Mouse (Mus musculus): ENCODE results near the gene Rab44. TPM values are rescaled to one million over a fixed set of nuclear protein-coding genes. Genes with fewer than 3 reads are reported as not detected.
"Not testable (repeated sequence)": the region's sequence is repeated elsewhere in the genome, so short reads cannot be mapped to it uniquely, and the experiment has no call there.

The Rab44 gene
- polyA plus RNA-seq, 1 experiment: not detected

DNA sequence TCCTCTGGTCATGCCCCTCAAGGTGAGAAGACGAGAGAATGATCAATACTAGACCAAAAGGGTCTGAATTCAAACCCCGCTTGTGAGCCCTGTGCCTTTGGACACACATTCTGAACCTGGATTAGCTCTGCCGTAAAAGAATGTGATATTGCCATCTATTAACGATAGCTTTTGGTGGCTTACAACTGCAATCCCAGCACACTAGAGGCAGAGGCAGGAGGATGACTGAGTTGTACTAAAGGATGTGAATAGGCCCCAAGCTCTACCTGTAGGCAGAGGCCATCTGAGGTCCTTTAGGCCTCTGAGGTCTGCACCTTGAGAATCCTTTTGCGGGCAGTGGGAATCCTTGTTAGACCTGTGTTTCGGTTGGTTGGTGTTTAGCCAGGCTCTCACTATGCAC lies 17.7 kb upstream of the Rab44 start:
- Histone ChIP-seq H3K4me1 (ENCODE audit: control insufficient read depth, insufficient read depth, low read length) (no peaks in the 10 kb centered on the region), H3K27ac (ENCODE audit: insufficient read depth, low read length) (no peak overlapping the region), H3K4me3 (ENCODE audit: insufficient read depth, low read length) (peak overlapping the region; percentile 93)
- TF ChIP-seq POLR2A (IDR thresholded peaks at IDR 0.05; ENCODE audit: low read depth, low read length) (peak; percentile 49; the same call in 1 of the 2 replicates), CTCF (IDR thresholded peaks at IDR 0.05; ENCODE audit: borderline replicate concordance, insufficient read depth, low read length) (no peak)

DNA sequence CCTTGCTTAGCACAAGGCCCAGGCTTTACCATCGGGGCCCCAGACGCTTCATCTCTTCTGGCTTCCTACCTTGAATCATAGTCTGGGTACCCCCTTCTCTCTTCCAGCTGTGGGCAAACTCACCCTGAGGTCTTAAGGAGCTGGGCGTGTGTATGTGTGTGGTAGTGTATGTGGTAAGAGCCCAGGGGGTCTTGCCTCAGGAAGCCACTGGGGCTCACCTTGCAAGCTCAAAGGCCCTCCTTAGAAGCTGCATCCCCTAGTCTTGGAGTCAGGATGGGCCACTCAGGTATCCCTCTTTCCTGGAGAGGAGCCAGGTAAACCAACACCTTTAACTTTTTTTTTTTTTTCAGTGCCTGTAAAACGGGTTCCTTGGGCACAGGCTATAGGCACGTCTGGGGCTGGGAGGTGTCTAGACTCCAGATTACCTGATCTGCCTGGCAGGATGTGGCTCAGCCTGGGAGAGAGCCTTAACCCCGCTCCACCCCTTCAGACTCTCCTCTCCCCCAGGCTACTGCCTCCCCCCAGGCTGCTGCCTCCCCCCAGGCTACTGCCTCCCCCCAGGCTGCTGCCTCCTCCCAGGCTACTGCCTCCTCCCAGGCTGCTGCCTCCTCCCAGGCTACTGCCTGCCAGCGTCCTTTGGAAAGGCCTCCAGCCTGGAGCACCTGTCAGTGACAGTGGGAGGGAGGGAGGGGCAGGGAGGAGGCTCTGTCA lies 16.9 kb upstream of the Rab44 start:
- Histone ChIP-seq H3K27ac (ENCODE audit: insufficient read depth, low read length) (no peak overlapping the region), H3K4me1 (ENCODE audit: control insufficient read depth, insufficient read depth, low read length) (no peaks in the 10 kb centered on the region), H3K4me3 (ENCODE audit: insufficient read depth, low read length) (peak overlapping the region; percentile 93)
- TF ChIP-seq CTCF (IDR thresholded peaks at IDR 0.05; ENCODE audit: borderline replicate concordance, insufficient read depth, low read length) (no peak), POLR2A (IDR thresholded peaks at IDR 0.05; ENCODE audit: low read depth, low read length) (0 out of 2 replicates have a peak, but pooled peaks have one; percentile 20)

DNA sequence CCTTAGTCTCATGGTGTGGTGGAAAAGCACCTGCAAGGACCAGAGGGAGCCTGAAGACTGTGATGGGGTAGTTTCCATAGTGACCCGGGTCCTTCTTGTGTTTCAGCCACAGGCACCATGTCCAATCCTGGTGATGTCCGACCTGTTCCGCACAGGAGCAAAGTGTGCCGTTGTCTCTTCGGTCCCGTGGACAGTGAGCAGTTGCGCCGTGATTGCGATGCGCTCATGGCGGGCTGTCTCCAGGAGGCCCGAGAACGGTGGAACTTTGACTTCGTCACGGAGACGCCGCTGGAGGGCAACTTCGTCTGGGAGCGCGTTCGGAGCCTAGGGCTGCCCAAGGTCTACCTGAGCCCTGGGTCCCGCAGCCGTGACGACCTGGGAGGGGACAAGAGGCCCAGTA lies 15.7 kb upstream of the Rab44 start:
- H3K27ac ChIP-seq (ENCODE audit: insufficient read depth, low read length): no peak overlapping the region
- H3K4me1 ChIP-seq (ENCODE audit: control insufficient read depth, insufficient read depth, low read length): no peaks in the 10 kb centered on the region
- H3K4me3 ChIP-seq (ENCODE audit: insufficient read depth, low read length): no peak overlapping the region
- TF ChIP-seq CTCF (IDR thresholded peaks at IDR 0.05; ENCODE audit: borderline replicate concordance, insufficient read depth, low read length) (no peak), POLR2A (IDR thresholded peaks at IDR 0.05; ENCODE audit: low read depth, low read length) (0 out of 2 replicates have a peak, but pooled peaks have one; percentile 11)

DNA sequence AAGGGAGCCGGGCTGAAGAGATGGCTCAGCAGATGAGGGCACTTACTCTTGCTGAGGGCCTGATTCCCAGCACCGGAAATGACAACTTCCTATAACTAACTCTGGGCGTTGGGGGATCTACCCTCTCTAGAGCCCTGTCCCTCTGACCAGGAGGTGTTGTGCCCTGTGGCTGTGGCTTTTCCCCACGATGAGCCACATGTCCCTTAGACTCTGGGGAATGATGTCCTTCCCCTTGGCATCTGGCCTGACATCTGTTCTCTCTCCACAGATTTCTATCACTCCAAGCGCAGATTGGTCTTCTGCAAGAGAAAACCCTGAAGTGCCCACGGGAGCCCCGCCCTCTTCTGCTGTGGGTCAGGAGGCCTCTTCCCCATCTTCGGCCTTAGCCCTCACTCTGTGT lies 14.9 kb upstream of the Rab44 start:
- no peak for TF ChIP-seq CTCF (IDR thresholded peaks at IDR 0.05; ENCODE audit: borderline replicate concordance, insufficient read depth, low read length)
- 0 out of 2 replicates have a peak, but pooled peaks have one; percentile 7 for TF ChIP-seq POLR2A (IDR thresholded peaks at IDR 0.05; ENCODE audit: low read depth, low read length)
- no peak overlapping the region for H3K27ac ChIP-seq (ENCODE audit: insufficient read depth, low read length)
- no peak overlapping the region for H3K4me3 ChIP-seq (ENCODE audit: insufficient read depth, low read length)
- H3K4me1 ChIP-seq (ENCODE audit: control insufficient read depth, insufficient read depth, low read length): no peaks in the 10 kb centered on the region

DNA sequence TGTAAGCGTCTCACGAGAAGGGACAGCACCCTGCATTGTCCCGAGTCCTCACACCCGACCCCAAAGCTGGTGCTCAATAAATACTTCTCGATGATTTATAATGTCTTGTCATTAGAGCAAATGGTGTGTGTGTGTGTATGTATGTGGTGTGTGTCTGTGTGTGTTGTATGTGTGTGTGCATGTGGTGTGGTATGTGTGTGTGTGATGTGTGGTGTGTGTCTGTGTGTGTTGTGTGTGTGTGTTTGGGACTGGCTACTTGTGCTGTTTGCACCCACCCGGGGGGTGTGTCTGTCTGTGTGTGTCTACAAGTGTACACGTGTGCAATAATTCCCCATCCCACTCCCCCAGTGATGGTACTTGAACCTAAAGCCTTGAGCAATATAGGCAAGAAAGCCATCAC lies 13.3 kb upstream of the Rab44 start:
- Histone ChIP-seq H3K27ac (ENCODE audit: insufficient read depth, low read length) (no peak overlapping the region), H3K4me3 (ENCODE audit: insufficient read depth, low read length) (no peak overlapping the region), H3K4me1 (ENCODE audit: control insufficient read depth, insufficient read depth, low read length) (no peaks in the 10 kb centered on the region)
- TF ChIP-seq CTCF (IDR thresholded peaks at IDR 0.05; ENCODE audit: borderline replicate concordance, insufficient read depth, low read length) (no peak), POLR2A (IDR thresholded peaks at IDR 0.05; ENCODE audit: low read depth, low read length) (no peak; the same call in 1 of the 2 replicates)

DNA sequence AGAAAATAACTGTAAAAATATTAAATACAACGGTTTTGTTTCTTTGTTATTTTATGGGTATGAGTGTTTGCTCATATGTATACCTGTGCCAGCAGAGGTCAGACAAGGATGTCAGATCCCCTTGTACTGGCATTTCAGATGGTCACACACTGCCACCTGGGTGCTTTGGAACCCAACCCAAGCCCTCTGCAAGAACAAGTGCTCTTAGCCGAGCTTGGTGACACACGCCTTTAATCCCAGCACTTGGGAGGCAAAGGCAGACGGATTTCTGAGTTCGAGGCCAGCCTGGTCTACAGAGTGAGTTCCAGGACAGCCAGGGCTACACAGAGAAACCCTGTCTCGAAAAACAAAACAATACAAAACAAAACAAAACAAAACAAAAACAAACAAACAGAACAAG lies 3.6 kb upstream of the Rab44 start:
- H3K4me1 ChIP-seq (ENCODE audit: control insufficient read depth, insufficient read depth, low read length); H3K27ac ChIP-seq (ENCODE audit: insufficient read depth, low read length); H3K4me3 ChIP-seq (ENCODE audit: insufficient read depth, low read length): not testable (repeated sequence)

DNA sequence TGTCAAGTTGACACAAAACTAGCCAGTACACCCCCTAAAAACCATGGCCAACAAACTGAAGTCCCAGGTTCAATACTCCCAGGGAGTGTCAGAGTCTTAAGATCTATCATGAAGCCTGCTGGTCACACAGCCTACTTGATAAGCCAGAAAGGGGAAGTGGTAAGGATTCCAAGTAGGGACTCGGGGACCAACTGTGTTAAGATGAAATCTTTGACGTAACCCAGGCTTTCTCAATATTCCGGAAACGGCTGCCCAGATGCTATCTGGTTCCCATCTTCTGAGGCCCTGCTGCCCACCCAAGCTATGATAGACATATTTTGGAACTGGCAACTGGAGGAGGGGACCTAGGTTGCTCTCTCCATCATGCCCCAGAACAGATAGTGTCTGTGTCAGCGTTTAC lies 2.6 kb upstream of the Rab44 start:
- Histone ChIP-seq H3K4me3 (ENCODE audit: insufficient read depth, low read length) (no peak overlapping the region), H3K4me1 (ENCODE audit: control insufficient read depth, insufficient read depth, low read length) (no peaks in the 10 kb centered on the region), H3K27ac (ENCODE audit: insufficient read depth, low read length) (no peak overlapping the region)
- TF ChIP-seq POLR2A (IDR thresholded peaks at IDR 0.05; ENCODE audit: low read depth, low read length): no peak
- TF ChIP-seq CTCF (IDR thresholded peaks at IDR 0.05; ENCODE audit: borderline replicate concordance, insufficient read depth, low read length): no peak

DNA sequence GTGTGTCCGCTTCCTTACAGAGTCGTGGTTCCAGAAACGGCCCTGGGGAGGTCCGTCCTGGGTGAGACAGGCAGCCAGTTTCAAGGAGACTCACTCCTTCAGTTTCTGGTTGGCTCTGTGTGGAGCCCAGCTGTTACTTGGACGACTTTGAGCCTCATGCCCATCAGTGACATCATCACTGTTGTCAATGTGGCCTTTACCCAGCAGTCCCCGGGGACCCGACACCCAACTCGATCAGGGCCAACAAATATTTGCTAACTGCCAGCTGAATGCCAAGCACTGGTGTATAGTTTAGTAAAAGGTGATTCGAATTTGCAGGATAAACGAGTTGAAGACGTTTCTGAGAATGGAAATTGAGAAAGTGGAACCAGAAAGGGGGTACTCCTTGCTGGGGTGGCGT lies 2.1 kb downstream of the Rab44 start:
- no peak for TF ChIP-seq POLR2A (IDR thresholded peaks at IDR 0.05; ENCODE audit: low read depth, low read length)
- TF ChIP-seq CTCF (IDR thresholded peaks at IDR 0.05; ENCODE audit: borderline replicate concordance, insufficient read depth, low read length): no peak
- Histone ChIP-seq H3K4me3 (ENCODE audit: insufficient read depth, low read length) (no peak overlapping the region), H3K27ac (ENCODE audit: insufficient read depth, low read length) (no peak overlapping the region), H3K4me1 (ENCODE audit: control insufficient read depth, insufficient read depth, low read length) (no peaks in the 10 kb centered on the region)

DNA sequence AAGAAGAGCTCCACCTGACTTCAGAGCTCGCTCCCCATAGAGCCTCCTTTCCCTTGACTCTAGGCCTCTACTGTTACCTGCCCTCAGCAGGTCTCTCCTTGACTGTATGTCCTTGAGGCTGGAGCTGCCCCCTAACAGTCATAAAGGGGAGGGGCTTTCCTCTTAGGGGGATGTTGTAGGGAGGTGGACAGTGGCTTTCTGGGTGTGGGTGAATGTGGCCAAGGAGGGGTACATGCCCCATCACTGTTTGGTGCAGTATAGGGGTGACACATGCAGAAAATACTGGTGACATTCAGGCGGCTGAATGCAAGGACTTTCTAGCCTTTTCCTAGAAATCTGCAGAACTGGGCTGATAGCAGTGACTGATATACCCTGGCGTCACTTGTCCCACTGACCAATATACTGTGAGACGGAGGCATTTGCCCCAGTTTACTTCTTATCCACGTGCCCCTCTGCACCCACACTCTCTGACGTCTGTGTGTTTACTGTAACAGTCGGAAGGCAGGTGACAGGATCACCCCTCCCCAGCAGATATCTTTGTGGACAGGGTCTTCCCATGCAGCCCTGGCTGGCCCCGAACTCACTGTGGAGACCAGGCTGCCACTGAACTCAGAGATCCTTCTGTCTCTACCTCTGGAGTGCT lies 3.2 kb downstream of the Rab44 start:
- no peak for TF ChIP-seq CTCF (IDR thresholded peaks at IDR 0.05; ENCODE audit: borderline replicate concordance, insufficient read depth, low read length)
- no peak for TF ChIP-seq POLR2A (IDR thresholded peaks at IDR 0.05; ENCODE audit: low read depth, low read length)
- Histone ChIP-seq H3K4me1 (ENCODE audit: control insufficient read depth, insufficient read depth, low read length) (no peaks in the 10 kb centered on the region), H3K4me3 (ENCODE audit: insufficient read depth, low read length) (no peak overlapping the region), H3K27ac (ENCODE audit: insufficient read depth, low read length) (no peak overlapping the region)

DNA sequence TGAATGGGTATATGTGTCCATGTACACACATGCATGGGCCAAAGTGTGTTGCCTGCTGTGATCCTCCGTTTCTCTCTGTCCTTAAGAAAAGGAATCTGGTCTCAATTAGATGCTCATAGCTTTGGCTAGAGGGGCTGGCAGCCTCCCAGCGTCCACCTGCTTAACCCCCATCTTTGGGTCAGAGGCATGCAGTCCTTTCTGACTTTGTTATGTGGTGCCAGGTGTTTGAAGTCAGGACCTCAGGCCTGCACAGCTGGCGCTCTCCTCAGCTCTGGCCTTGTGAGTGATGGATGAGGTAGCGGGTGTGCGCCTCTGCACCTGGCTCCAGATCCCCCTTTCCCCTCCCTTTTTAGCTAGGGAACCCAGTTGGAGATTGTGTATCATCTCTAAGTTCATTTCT lies 4.1 kb downstream of the Rab44 start:
- TF ChIP-seq CTCF (IDR thresholded peaks at IDR 0.05; ENCODE audit: borderline replicate concordance, insufficient read depth, low read length) (no peak), POLR2A (IDR thresholded peaks at IDR 0.05; ENCODE audit: low read depth, low read length) (no peak)
- no peak overlapping the region for H3K27ac ChIP-seq (ENCODE audit: insufficient read depth, low read length)
- H3K4me3 ChIP-seq (ENCODE audit: insufficient read depth, low read length): no peak overlapping the region
- no peaks in the 10 kb centered on the region for H3K4me1 ChIP-seq (ENCODE audit: control insufficient read depth, insufficient read depth, low read length)
